Comparison of ENCODE assay signal across 13 mouse cellular contexts in the genomic region with DNA sequence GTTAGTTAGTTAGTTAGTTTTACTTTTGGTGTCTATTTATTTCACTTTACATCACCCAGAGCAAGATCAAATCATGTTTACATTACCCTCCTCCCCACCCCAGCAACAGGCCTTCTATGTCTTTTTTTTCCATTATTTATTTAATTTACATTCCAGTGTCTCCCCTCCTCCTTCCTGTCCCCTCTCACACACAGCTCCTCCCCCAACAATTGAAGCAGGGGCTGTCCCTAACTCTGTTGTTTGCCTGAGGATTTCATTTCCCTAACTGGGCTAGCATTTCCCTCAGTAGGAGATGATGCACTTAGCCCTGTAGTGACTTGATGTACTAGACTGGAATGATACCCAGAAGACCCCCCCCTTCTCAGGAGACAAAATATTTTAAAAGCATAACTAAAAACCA.
"Had no signal": no experiment of that assay in that cellular context is flagged by ENCODE, and none has a peak within 500 bp of the region (broad histone marks: within the 10 kb centered on the region; RNA-seq: fewer than 3 reads in every experiment).

No protein-coding gene starts in this region.

- H3K36me3 ChIP-seq: limb, embryonic 13.5 days; liver, embryonic 15.5 days; midbrain, embryonic 15.5 days; neural tube, embryonic 12.5 days; stomach, embryonic 15.5 days had no signal

- H3K9me3 ChIP-seq: limb, embryonic 13.5 days; liver, embryonic 15.5 days; megakaryocyte, embryonic 14.5 days; midbrain, embryonic 15.5 days; neural tube, embryonic 12.5 days; stomach, embryonic 15.5 days had no signal

- H3K9ac ChIP-seq: limb, embryonic 13.5 days; liver, embryonic 15.5 days; midbrain, embryonic 15.5 days; neural tube, embryonic 12.5 days; stomach, embryonic 15.5 days had no signal

- H3K4me3 ChIP-seq: layer of hippocampus, adult 2 months; limb, embryonic 13.5 days; liver, embryonic 15.5 days; megakaryocyte, embryonic 14.5 days; midbrain, embryonic 15.5 days; neural tube, embryonic 12.5 days; stomach, embryonic 15.5 days had no signal

- H3K4me1 ChIP-seq: limb, embryonic 13.5 days; liver, embryonic 15.5 days; megakaryocyte, embryonic 14.5 days; midbrain, embryonic 15.5 days; neural tube, embryonic 12.5 days; stomach, embryonic 15.5 days had no signal

- DNase-seq: kidney, adult 2 months; thymus, postnatal 4 days had no signal

- H3K27ac ChIP-seq: layer of hippocampus, adult 2 months; limb, embryonic 13.5 days; liver, embryonic 15.5 days; macrophage; midbrain, embryonic 15.5 days; neural tube, embryonic 12.5 days; stomach, embryonic 15.5 days had no signal

- H3K27me3 ChIP-seq: limb, embryonic 13.5 days; liver, embryonic 15.5 days; megakaryocyte, embryonic 14.5 days; midbrain, embryonic 15.5 days; neural tube, embryonic 12.5 days; stomach, embryonic 15.5 days had no signal

- ATAC-seq: hindbrain, embryonic 16.5 days; inflammation-experienced regulatory T-cells, adult 6 months; midbrain, embryonic 15.5 days had no signal

- H3K4me2 ChIP-seq: limb, embryonic 13.5 days; liver, embryonic 15.5 days; midbrain, embryonic 11.5 days; midbrain, embryonic 15.5 days; neural tube, embryonic 12.5 days; stomach, embryonic 15.5 days had no signal
